Mouse (Mus musculus) cortical plate, adult 2 months (tissue): ENCODE measurements around the gene Ints11.

ENCODE experiments used
- CTCF ChIP-seq: fragments of 200-500 bp; IDR thresholded peaks from 2 replicates; pipeline ENCODE4 v1.5.1; 2011; ENCODE audit warnings: mild to moderate bottlenecking, control low read depth, low read length; ENCODE audit not compliant: insufficient read depth; ENCODE audit errors: extremely low read depth
- POLR2A ChIP-seq: fragments of 200-500 bp; IDR thresholded peaks from 2 replicates; pipeline ENCODE4 v1.6.1; 2011; ENCODE audit warnings: mild to moderate bottlenecking, low read length, control low read depth; ENCODE audit not compliant: insufficient read depth; ENCODE audit errors: extremely low read depth

DNA sequence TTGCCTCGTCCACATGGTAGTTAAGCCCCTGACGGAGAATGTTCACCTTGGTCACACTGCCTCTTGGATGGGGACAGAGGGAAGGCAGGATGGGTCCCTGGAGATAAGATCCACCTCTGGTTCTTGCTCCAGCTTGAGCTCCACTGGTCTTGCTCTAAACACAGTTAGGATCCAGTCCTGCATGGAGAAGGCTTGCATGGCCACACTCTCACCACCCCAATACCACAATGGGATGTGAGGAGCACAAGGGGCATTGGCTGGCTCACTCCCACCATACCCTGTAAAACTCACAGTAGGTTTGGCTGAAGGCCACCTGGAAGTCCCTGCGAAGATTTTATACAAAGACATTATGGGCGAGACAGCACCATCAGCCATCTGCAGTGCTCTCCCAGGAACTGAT is 39.4 kb downstream of the Ints11 start:
- TF ChIP-seq POLR2A: no peak
- TF ChIP-seq CTCF: no peak
